Mouse (Mus musculus) heart, embryonic 14.5 days (tissue): Measurements from ENCODE around the gene Gm5269. TPM values are rescaled to one million over a fixed set of nuclear protein-coding genes. Genes with fewer than 3 reads are reported as not detected.

Experiments
- polyA plus RNA-seq: library from polyadenylated mRNA; unstranded; fragments of >200 nt; fragmentation: Nextera tagmentation; extraction: Ambion mirVana; gene quantifications from 2 replicates; pipeline ENCODE4 v1.2.1, GENCODE M21; 2014

Gene Gm5269
- polyA plus RNA-seq, 1 experiment from 2014 or later: not detected

Other genes with a start within 250 kb of the Gm5269 start
- gene Wdr75, start 95.1 kb downstream of the Gm5269 start, polyA plus RNA-seq: 33.2 and 44.0 TPM in 2 replicates
- 22.7 and 26.0 TPM in 2 replicates for gene Slc40a1, start 36.2 kb upstream of the Gm5269 start, polyA plus RNA-seq
- 1.8 TPM in 2 replicates for gene Dnah7b, start 176.0 kb upstream of the Gm5269 start, polyA plus RNA-seq